ENCODE assay signal across 7 mouse cellular contexts in the genomic region with DNA sequence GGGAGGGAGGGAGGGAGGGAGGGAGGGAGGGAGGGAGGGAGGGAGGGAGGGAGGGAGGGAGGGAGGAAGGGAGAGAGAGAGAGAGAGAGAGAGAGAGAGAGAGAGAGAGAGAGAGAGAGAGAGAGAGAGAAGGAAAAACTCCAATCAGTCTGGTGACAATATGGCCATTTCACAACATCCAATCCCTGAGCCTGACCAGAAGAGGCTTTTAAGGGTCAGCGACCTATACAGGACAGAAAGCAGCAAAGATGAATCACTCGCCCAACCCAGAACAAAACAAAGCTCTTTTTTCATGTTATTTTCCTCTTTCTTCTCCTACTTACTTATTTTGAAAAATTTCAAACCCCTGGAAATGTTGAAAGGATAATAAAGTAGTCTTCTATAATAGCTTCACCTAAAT.
DNase-seq lines count a peak whose midpoint lies in the region; ATAC-seq and TF ChIP-seq lines count a peak whose summit lies in the region.
"Not testable (repeated sequence)": the region's sequence is repeated elsewhere in the genome, so short reads cannot be mapped to it uniquely, and the experiment has no call there.

No protein-coding gene starts in this region.

- not testable (repeated sequence) for H3K4me3 ChIP-seq in forebrain, embryonic 11.5 days (ENCODE audit: low read depth, low read length); forebrain, embryonic 15.5 days; hindbrain, embryonic 13.5 days; midbrain, embryonic 14.5 days (replicated peaks; ENCODE audit: low read depth, low read length); neural tube, embryonic 13.5 days
- peak overlapping the region; percentile 21; the same call in 1 of the 2 replicates for H3K4me3 ChIP-seq in midbrain, embryonic 10.5 days

- not testable (repeated sequence) for TF ChIP-seq CTCF in brain, embryonic 14.5 days (IDR thresholded peaks at IDR 0.05; ENCODE audit: borderline replicate concordance, extremely low read depth, insufficient read depth, insufficient read length)

- TF ChIP-seq POLR2A in brain, embryonic 14.5 days (IDR thresholded peaks at IDR 0.05; ENCODE audit: borderline replicate concordance, extremely low read depth, insufficient read depth, insufficient read length, poor library complexity, severe bottlenecking): not testable (repeated sequence)

- DNase-seq in brain, embryonic 14.5 days (ENCODE audit: low read depth): peak; percentile 51
- DNase-seq in forebrain, embryonic 11.5 days (ENCODE audit: low spot score); midbrain, embryonic 10.5 days (ENCODE audit: low spot score); midbrain, embryonic 14.5 days: not testable (repeated sequence)

- H3K9ac ChIP-seq in forebrain, embryonic 11.5 days (ENCODE audit: low read length); forebrain, embryonic 15.5 days (replicated peaks); hindbrain, embryonic 13.5 days; midbrain, embryonic 14.5 days (replicated peaks; ENCODE audit: low read length); neural tube, embryonic 13.5 days: not testable (repeated sequence)

- ATAC-seq in forebrain, embryonic 11.5 days (replicated peaks; ENCODE audit: low FRiP score): peak; percentile 57; the same call in 1 of the 2 replicates
- ATAC-seq in forebrain, embryonic 15.5 days (replicated peaks); hindbrain, embryonic 13.5 days (ENCODE audit: low FRiP score); midbrain, embryonic 14.5 days (ENCODE audit: low FRiP score, low TSS enrichment); neural tube, embryonic 13.5 days (ENCODE audit: low read depth): not testable (repeated sequence)

- not testable (repeated sequence) for H3K36me3 ChIP-seq in forebrain, embryonic 11.5 days (ENCODE audit: control insufficient read depth, insufficient read depth, low read length); forebrain, embryonic 15.5 days; hindbrain, embryonic 13.5 days; midbrain, embryonic 10.5 days; midbrain, embryonic 14.5 days (ENCODE audit: control insufficient read depth, insufficient read depth, low read length); neural tube, embryonic 13.5 days

- peak overlapping the region; percentile 62; the same call in 1 of the 2 replicates for H3K27ac ChIP-seq in forebrain, embryonic 11.5 days (ENCODE audit: low read depth, low read length)
- peak overlapping the region; percentile 70 for H3K27ac ChIP-seq in forebrain, embryonic 15.5 days (replicated peaks)
- H3K27ac ChIP-seq in hindbrain, embryonic 13.5 days: peak overlapping the region; percentile 91
- peak overlapping the region; percentile 70 for H3K27ac ChIP-seq in midbrain, embryonic 10.5 days (replicated peaks)
- peak overlapping the region; percentile 88 for H3K27ac ChIP-seq in midbrain, embryonic 14.5 days (replicated peaks; ENCODE audit: low read depth, low read length)
- H3K27ac ChIP-seq in neural tube, embryonic 13.5 days (replicated peaks): peak overlapping the region; percentile 71

- not testable (repeated sequence) for H3K9me3 ChIP-seq in forebrain, embryonic 11.5 days (ENCODE audit: control insufficient read depth, low read length); forebrain, embryonic 15.5 days; hindbrain, embryonic 13.5 days; midbrain, embryonic 10.5 days (replicated peaks); midbrain, embryonic 14.5 days (ENCODE audit: control insufficient read depth, low read length); neural tube, embryonic 13.5 days

- not testable (repeated sequence) for H3K4me1 ChIP-seq in forebrain, embryonic 11.5 days (replicated peaks; ENCODE audit: control insufficient read depth, insufficient read depth, low read length); forebrain, embryonic 15.5 days; hindbrain, embryonic 13.5 days (replicated peaks); midbrain, embryonic 14.5 days (ENCODE audit: control insufficient read depth, insufficient read depth, low read length); neural tube, embryonic 13.5 days (replicated peaks)
- peaks cover 21% of the 10 kb centered on the region for H3K4me1 ChIP-seq in midbrain, embryonic 10.5 days

- not testable (repeated sequence) for H3K27me3 ChIP-seq in forebrain, embryonic 11.5 days (ENCODE audit: control insufficient read depth, insufficient read depth, low read length); forebrain, embryonic 15.5 days; hindbrain, embryonic 13.5 days; midbrain, embryonic 10.5 days (ENCODE audit: low read depth, poor library complexity, severe bottlenecking); midbrain, embryonic 14.5 days (ENCODE audit: control insufficient read depth, insufficient read depth, low read length); neural tube, embryonic 13.5 days

- not testable (repeated sequence) for H3K4me2 ChIP-seq in forebrain, embryonic 11.5 days (ENCODE audit: low read depth, low read length, severe bottlenecking); forebrain, embryonic 15.5 days (replicated peaks); hindbrain, embryonic 13.5 days; midbrain, embryonic 14.5 days (ENCODE audit: low read length); neural tube, embryonic 13.5 days

- 35% methylated on average over 2 of the region's 2 CpGs for WGBS in forebrain, embryonic 11.5 days
- 40% methylated on average over 2 of the region's 2 CpGs for WGBS in forebrain, embryonic 15.5 days
- 43% methylated on average over 2 of the region's 2 CpGs for WGBS in hindbrain, embryonic 13.5 days
- WGBS in midbrain, embryonic 10.5 days: 34% methylated on average over 2 of the region's 2 CpGs
- 44% methylated on average over 2 of the region's 2 CpGs for whole genome bisulfite sequencing in midbrain, embryonic 14.5 days
- WGBS in neural tube, embryonic 13.5 days: 68% methylated on average over 2 of the region's 2 CpGs
